Mouse (Mus musculus): ENCODE results near the gene Xylb. TPM values are rescaled to one million over a fixed set of nuclear protein-coding genes. Genes with fewer than 3 reads are reported as not detected.

The Xylb gene
- polyA plus RNA-seq, 1 experiment: 0.09 TPM

DNA sequence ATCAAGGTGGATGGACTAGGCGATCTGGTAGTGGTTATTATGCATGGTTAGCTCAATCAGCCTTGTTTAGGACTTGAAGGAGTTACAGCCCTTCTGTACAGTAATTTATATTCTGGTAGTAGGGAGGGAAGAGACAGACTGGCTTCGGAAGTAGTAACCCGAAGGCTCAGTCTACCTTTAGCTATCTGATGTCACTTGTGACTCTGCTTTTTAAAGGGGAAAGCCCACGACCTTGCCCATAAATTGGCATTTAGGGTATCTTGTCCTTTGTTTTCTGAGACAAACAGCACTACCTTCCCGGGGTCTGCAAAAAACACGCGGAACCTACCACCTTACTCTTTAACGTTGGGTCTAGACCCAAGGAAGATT, 17.0 kb upstream of the Xylb start:
- Histone ChIP-seq H3K36me3 (replicated peaks; ENCODE audit: low read length) (peaks cover 62% of the 10 kb centered on the region), H3K27me3 (replicated peaks) (no peaks in the 10 kb centered on the region), H3K4me1 (peaks cover 58% of the 10 kb centered on the region), H3K9me3 (no peaks in the 10 kb centered on the region), H3K4me3 (replicated peaks) (peak overlapping the region; percentile 96)
- TF ChIP-seq FLI1 (IDR thresholded peaks at IDR 0.05; ENCODE audit: low read length) (no peak), GATA1 (IDR thresholded peaks at IDR 0.05; ENCODE audit: borderline replicate concordance, low read length) (no peak)

DNA sequence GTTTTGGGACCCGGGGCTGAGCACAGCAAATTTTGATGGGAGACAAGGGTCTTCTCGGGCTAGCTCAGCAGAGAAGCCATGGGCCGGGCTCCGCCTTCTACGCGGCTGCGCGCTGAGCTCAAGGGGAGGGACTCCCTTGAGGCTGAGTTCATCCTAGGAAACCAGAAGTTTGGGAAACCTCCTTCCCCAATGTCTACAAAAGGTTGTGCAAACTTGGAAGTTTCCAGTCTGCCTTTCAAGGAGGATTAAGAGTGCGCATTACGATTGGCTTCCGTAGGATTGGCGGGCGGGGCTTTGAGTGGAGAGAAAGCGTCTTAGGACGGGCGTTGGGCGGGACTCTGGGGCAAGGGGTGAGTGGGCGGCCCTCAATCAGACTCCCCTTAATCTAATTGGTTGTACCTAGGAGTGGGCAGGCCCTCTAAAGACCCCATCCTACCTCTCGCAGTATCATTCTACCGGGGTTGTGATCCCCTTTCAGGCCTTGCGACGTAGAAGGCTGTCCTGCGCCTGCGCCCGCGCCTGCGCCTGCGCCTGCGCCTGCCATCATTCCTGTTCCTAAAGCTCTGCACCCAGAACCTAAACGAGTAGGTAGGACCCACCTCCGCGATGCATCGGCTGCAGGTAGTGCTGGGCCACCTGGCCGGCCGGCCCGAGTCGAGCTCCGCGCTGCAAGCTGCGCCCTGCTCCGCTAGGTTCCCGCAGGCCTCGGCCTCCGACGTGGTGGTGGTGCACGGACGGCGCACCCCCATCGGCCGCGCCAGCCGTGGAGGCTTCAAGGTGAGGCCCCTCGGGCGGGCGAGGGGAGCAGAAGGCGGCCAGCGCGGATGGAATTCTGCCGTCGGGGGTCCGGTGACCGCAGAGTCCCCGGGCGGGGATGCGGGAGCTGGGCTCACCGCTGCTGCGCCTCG, 16.0 kb upstream of the Xylb start, which contains the start of gene Myd88:
TSS of gene Myd88 (minus strand) at position 503 of the 908 bp plus-strand sequence.
- Histone ChIP-seq H3K9me3 (no peaks in the 10 kb centered on the region), H3K4me3 (replicated peaks) (peak within 1 kb of the TSS; percentile 96), H3K4me1 (peaks cover 50% of the 10 kb centered on the region), H3K27me3 (replicated peaks) (no peaks in the 10 kb centered on the region), H3K36me3 (replicated peaks; ENCODE audit: low read length) (peaks cover 62% of the 10 kb centered on the region)
- no peak for TF ChIP-seq GATA1 (IDR thresholded peaks at IDR 0.05; ENCODE audit: borderline replicate concordance, low read length)
- no peak for TF ChIP-seq FLI1 (IDR thresholded peaks at IDR 0.05; ENCODE audit: low read length)

DNA sequence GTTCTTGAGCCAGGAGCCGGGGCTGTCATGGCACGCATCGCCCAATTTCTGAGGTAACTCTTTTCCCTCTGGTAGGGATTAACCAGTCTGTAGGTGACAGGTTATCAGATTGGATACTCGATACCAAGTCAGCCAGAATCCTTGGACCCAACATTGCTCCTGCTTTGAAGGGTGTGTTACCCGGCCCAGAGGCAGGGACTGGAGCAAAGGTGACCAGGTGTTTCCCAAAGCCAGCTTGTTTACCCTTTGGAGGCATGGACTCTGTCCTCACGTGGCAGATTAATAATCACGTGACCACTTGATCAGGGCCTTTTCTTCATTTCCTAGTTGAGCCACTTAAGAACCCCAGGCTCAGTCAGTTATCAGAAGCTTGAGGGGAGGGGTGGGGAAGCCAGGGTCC, 14.5 kb upstream of the Xylb start:
- H3K4me3 ChIP-seq (replicated peaks): no peak overlapping the region
- peaks cover 35% of the 10 kb centered on the region for H3K4me1 ChIP-seq
- H3K27me3 ChIP-seq (replicated peaks): no peaks in the 10 kb centered on the region
- no peaks in the 10 kb centered on the region for H3K9me3 ChIP-seq
- TF ChIP-seq FLI1 (IDR thresholded peaks at IDR 0.05; ENCODE audit: low read length) (no peak), GATA1 (IDR thresholded peaks at IDR 0.05; ENCODE audit: borderline replicate concordance, low read length) (no peak)
- H3K36me3 ChIP-seq (replicated peaks; ENCODE audit: low read length): peaks cover 60% of the 10 kb centered on the region

DNA sequence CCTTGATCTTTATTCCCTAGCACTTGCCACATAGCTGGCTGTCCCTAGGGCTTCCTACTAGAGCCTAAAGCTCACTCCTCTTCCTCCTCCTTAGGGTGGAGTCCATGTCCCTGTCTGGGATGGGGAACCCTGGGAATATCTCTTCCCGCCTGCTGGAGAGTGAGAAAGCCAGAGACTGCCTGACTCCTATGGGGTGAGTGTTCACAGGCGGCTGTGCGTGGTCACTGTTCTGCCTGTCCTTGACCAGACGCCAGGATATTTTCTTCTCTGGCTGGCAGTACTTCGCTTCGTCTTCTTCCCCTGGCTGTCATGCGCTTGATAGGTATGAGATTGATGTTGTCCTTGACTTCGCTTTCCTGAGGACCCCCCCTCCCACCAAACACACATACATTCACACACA, 10.8 kb upstream of the Xylb start:
- H3K27me3 ChIP-seq (replicated peaks): no peaks in the 10 kb centered on the region
- no peak overlapping the region for H3K4me3 ChIP-seq (replicated peaks)
- no peak for TF ChIP-seq FLI1 (IDR thresholded peaks at IDR 0.05; ENCODE audit: low read length)
- no peak for TF ChIP-seq GATA1 (IDR thresholded peaks at IDR 0.05; ENCODE audit: borderline replicate concordance, low read length)
- peaks cover 77% of the 10 kb centered on the region for H3K36me3 ChIP-seq (replicated peaks; ENCODE audit: low read length)
- H3K9me3 ChIP-seq: no peaks in the 10 kb centered on the region
- peaks cover 20% of the 10 kb centered on the region for H3K4me1 ChIP-seq

DNA sequence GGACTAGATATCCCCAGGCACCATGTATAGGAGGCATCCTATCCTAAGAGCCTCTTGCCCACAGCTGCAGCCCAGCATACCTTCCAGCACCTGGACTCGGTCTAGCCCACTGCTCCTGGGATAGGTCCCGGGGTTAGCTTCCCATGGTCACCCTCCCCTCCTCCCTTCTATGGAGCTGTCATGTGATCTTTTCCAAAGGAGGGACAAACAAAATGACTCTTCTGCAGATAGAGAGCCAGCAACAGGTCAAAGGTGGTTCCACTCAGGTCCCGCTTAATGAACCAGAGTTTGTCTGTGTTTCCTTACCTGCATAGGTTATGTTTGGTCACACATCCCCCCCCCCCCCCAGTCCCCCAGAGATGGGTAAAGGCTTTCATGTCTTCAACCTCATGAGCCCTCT, 6.7 kb upstream of the Xylb start:
- peaks cover 7% of the 10 kb centered on the region for H3K4me1 ChIP-seq
- H3K9me3 ChIP-seq: no peaks in the 10 kb centered on the region
- no peaks in the 10 kb centered on the region for H3K27me3 ChIP-seq (replicated peaks)
- TF ChIP-seq GATA1 (IDR thresholded peaks at IDR 0.05; ENCODE audit: borderline replicate concordance, low read length): no peak
- no peak for TF ChIP-seq FLI1 (IDR thresholded peaks at IDR 0.05; ENCODE audit: low read length)
- peaks cover 46% of the 10 kb centered on the region for H3K36me3 ChIP-seq (replicated peaks; ENCODE audit: low read length)
- H3K4me3 ChIP-seq (replicated peaks): no peak overlapping the region

DNA sequence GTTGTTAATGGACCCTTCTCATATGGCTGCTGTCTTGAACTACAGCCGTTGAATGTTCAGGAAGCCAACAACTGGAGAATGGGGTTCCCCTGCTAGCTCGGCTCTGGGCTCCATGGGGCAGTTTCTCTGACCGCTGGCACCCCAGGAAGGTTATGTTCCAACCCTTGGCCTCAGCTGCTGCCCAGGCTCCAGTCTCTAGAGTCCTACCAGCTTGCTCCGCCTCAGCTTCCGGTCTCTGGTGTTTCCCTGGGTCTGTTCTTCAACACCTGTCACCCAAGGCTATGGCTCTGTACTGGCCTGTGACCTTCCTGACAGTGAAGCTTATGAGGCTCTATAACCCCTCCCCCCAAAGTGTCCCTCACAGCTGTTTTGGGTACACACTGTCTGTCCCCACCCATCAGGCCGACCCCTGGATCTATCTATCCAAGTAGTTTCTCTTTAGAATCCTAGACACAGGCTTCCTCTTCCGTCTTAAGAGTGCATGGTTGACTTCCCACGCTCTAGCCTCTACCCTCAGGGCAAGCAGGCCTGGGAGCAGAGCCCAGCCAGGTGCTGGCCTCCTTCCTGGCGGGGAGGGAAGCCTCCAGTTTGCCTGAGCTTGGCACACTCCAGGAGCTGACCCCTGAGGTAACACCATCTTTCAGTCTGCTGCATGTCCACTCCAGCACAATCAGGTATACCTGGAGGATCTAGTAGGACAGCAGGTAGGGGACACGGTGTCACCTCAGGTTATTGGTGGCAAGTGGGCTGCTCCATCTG, 6.1 kb upstream of the Xylb start:
- no peaks in the 10 kb centered on the region for H3K27me3 ChIP-seq (replicated peaks)
- TF ChIP-seq FLI1 (IDR thresholded peaks at IDR 0.05; ENCODE audit: low read length) (no peak), GATA1 (IDR thresholded peaks at IDR 0.05; ENCODE audit: borderline replicate concordance, low read length) (no peak)
- H3K36me3 ChIP-seq (replicated peaks; ENCODE audit: low read length): peaks cover 40% of the 10 kb centered on the region
- H3K4me3 ChIP-seq (replicated peaks): no peak overlapping the region
- peaks cover 7% of the 10 kb centered on the region for H3K4me1 ChIP-seq
- no peaks in the 10 kb centered on the region for H3K9me3 ChIP-seq

DNA sequence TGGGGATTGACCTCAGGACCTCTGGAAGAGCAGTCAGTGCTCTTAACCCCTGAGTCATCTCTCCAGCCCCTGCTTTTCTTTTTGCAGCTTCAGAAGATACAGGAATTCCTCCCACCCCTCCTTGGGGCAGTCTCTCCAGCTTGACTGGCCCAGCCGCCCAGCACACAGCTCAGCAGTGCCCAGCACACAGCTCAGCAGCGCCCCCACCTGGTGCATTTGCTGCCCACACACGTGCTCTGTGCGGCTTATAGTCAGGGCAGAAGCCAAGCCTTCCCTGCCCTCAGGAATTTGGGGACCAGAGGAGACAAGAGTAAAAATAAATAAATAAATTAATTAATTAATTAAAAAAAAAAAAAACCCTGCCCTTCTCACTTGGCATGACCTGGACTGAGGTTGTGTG, 5.1 kb upstream of the Xylb start:
- no peaks in the 10 kb centered on the region for H3K27me3 ChIP-seq (replicated peaks)
- peaks cover 7% of the 10 kb centered on the region for H3K4me1 ChIP-seq
- TF ChIP-seq FLI1 (IDR thresholded peaks at IDR 0.05; ENCODE audit: low read length) (no peak), GATA1 (IDR thresholded peaks at IDR 0.05; ENCODE audit: borderline replicate concordance, low read length) (no peak)
- peaks cover 34% of the 10 kb centered on the region for H3K36me3 ChIP-seq (replicated peaks; ENCODE audit: low read length)
- no peak overlapping the region for H3K4me3 ChIP-seq (replicated peaks)
- no peaks in the 10 kb centered on the region for H3K9me3 ChIP-seq

DNA sequence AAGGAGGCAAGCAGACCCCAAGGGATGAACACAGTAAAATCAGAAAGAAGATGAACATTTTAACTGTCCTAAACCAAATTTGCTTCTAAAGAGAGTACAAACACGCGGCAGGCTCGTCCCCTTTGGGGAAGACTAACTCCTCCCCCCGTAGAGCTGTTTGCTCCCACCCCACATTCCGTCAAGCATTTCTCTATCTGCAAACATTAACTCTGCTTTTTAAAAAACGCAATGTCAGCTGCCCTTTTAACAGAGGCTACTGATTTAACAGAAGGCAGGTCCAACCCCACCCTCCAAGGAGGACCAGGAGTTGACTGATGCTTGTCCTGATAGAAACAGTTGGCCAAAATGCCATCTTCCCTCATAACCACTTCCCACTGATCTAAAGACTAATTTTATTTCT, 3.3 kb upstream of the Xylb start:
- Histone ChIP-seq H3K36me3 (replicated peaks; ENCODE audit: low read length) (peaks cover 17% of the 10 kb centered on the region), H3K4me3 (replicated peaks) (no peak overlapping the region), H3K4me1 (peaks cover 20% of the 10 kb centered on the region), H3K27me3 (replicated peaks) (peaks cover 11% of the 10 kb centered on the region), H3K9me3 (no peaks in the 10 kb centered on the region)
- no peak for TF ChIP-seq GATA1 (IDR thresholded peaks at IDR 0.05; ENCODE audit: borderline replicate concordance, low read length)
- no peak for TF ChIP-seq FLI1 (IDR thresholded peaks at IDR 0.05; ENCODE audit: low read length)

DNA sequence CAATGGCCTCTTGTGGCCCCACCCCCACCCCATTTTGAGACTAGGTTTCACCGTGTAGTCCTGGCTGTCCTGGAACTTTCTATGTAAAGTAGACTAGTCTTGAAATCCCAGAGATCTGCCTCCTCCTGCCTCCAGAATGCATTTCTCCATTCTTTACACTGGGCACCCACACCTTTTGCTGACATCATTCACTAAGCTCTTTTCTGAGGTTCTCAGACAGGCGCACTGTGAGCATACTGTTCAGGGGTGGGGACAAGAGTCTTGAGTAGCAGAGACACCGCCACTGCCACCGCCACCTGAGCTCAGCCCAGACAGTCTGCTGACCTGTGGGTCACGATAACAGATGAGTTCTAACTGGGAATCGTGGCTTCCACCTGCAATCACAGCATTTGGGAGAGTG, 1.2 kb upstream of the Xylb start:
- H3K4me1 ChIP-seq: peaks cover 20% of the 10 kb centered on the region
- H3K36me3 ChIP-seq (replicated peaks; ENCODE audit: low read length): peaks cover 6% of the 10 kb centered on the region
- no peak overlapping the region for H3K4me3 ChIP-seq (replicated peaks)
- H3K27me3 ChIP-seq (replicated peaks): peaks cover 22% of the 10 kb centered on the region
- TF ChIP-seq GATA1 (IDR thresholded peaks at IDR 0.05; ENCODE audit: borderline replicate concordance, low read length) (no peak), FLI1 (IDR thresholded peaks at IDR 0.05; ENCODE audit: low read length) (no peak)
- H3K9me3 ChIP-seq: no peaks in the 10 kb centered on the region

DNA sequence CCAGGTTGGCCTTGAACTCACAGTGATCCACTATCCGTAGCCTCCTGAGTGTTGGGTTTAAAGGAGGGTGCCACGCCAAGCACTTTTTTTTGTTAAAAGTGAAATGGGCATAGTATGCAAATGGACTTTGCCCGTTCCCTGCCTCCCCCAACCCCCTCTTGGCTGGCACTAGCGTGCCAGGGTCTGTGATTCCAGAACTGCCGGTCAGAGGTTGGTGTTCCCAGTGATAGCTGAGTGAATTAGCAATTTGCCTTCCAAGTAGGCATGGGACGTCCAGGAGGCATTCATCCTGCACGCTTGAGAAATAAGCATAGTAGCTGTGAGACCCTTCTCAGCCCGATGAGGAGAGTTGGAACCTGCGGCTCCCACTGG, 863 bp downstream of the Xylb start:
- TF ChIP-seq GATA1 (IDR thresholded peaks at IDR 0.05; ENCODE audit: borderline replicate concordance, low read length): no peak
- TF ChIP-seq FLI1 (IDR thresholded peaks at IDR 0.05; ENCODE audit: low read length): no peak

More for the DNA sequence above, 863 bp downstream of the Xylb start:
- H3K4me3 ChIP-seq (replicated peaks): peak overlapping the region; percentile 92
- no peaks in the 10 kb centered on the region for H3K36me3 ChIP-seq (replicated peaks; ENCODE audit: low read length)
- H3K4me1 ChIP-seq: peaks cover 13% of the 10 kb centered on the region
- H3K27me3 ChIP-seq (replicated peaks): peaks cover 25% of the 10 kb centered on the region
- no peaks in the 10 kb centered on the region for H3K9me3 ChIP-seq
